Mouse (Mus musculus) kidney, embryonic 14.5 days (tissue): ENCODE measurements at regions not wholly inside any gene's neighbourhood (a gene's known extent, or its start where the extent isn't known, plus 50 kb on each side); places are given as distances from the start of the nearest gene placed in this dataset.

Experiments used
- ATAC-seq: fragments of 200-750 bp; cut with Nextera tagmentation; 2 replicates; pipeline ENCODE4 v1.8.0; 2017; ENCODE audit warnings: moderate number of reproducible peaks, mild to moderate bottlenecking, moderate TSS enrichment, moderate library complexity; ENCODE audit not compliant: low FRiP score, low TSS enrichment
- H3K27ac ChIP-seq: fragments of 300-500 bp; sonication (generic); 2 replicates; pipeline ENCODE4 v1.5.1; 2014; ENCODE audit warnings: low read depth, mild to moderate bottlenecking, low read length, moderate library complexity, mixed read lengths
- H3K27me3 ChIP-seq: fragments of 300-500 bp; sonication (generic); 2 replicates; pipeline ENCODE4 v1.6.1; 2014; ENCODE audit warnings: mild to moderate bottlenecking, low read length; ENCODE audit not compliant: control insufficient read depth, insufficient read depth
- H3K36me3 ChIP-seq: fragments of 300-500 bp; sonication (generic); 2 replicates; pipeline ENCODE4 v1.6.1; 2014; ENCODE audit warnings: low read length, mixed read lengths; ENCODE audit not compliant: control insufficient read depth, insufficient read depth
- H3K4me1 ChIP-seq: fragments of 300-500 bp; sonication (generic); 2 replicates; pipeline ENCODE4 v1.6.1; 2014; ENCODE audit warnings: low read length, mixed read lengths; ENCODE audit not compliant: control insufficient read depth, insufficient read depth
- H3K4me2 ChIP-seq: fragments of 300-500 bp; sonication (generic); replicated peaks from 2 replicates; pipeline ENCODE4 v1.6.1; 2014; ENCODE audit warnings: low read depth, mild to moderate bottlenecking, low read length
- H3K4me3 ChIP-seq: fragments of 300-500 bp; sonication (generic); 2 replicates; pipeline ENCODE4 v1.5.1; 2014; ENCODE audit warnings: mild to moderate bottlenecking, low read length
- H3K9ac ChIP-seq: fragments of 300-500 bp; sonication (generic); 2 replicates; pipeline ENCODE4 v1.6.1; 2014; ENCODE audit warnings: low read depth, mild to moderate bottlenecking, low read length, moderate library complexity
- H3K9me3 ChIP-seq: fragments of 300-500 bp; sonication (generic); 2 replicates; pipeline ENCODE4 v1.6.1; 2016; ENCODE audit warnings: low read length; ENCODE audit not compliant: control insufficient read depth
- WGBS: fragments of 180-500 bp; shearing (Covaris S2); extraction: QIAGEN DNeasy Blood & Tissue Kit; methylation state at CpG from one replicate; pipeline ENCODE4 v1.1.7; 2014; 5-methylcytosine and 5-hydroxymethylcytosine counted together

- WGBS = 89% methylated on average over 5 of the region's 5 CpGs
- no peak overlapping the region for H3K4me2 ChIP-seq
- no peaks in the 10 kb centered on the region for H3K9me3 ChIP-seq
- H3K36me3 ChIP-seq = no peaks in the 10 kb centered on the region
- H3K9ac ChIP-seq = no peak overlapping the region
- no peak overlapping the region for H3K27ac ChIP-seq
- no peak for ATAC-seq
- peaks cover 5% of the 10 kb centered on the region; the same call in 1 of the 2 replicates for H3K4me1 ChIP-seq
- no peaks in the 10 kb centered on the region for H3K27me3 ChIP-seq
- no peak overlapping the region for H3K4me3 ChIP-seq
These were observed 297.5 kb upstream of the Gadl1 start for GRCm38 (mm10) chr9:115611713-115612112.

- no peak for ATAC-seq
- no peak overlapping the region for H3K4me2 ChIP-seq
- no peak overlapping the region for H3K4me3 ChIP-seq
- H3K27me3 ChIP-seq = no peaks in the 10 kb centered on the region
- no peak overlapping the region for H3K9ac ChIP-seq
- H3K27ac ChIP-seq = no peak overlapping the region
- 58% methylated on average over 6 of the region's 6 CpGs for WGBS
- H3K9me3 ChIP-seq = no peaks in the 10 kb centered on the region
- H3K4me1 ChIP-seq = peaks cover 5% of the 10 kb centered on the region; the same call in 1 of the 2 replicates
- H3K36me3 ChIP-seq = no peaks in the 10 kb centered on the region
These were observed 296.3 kb upstream of the Gadl1 start for GRCm38 (mm10) chr9:115612908-115613307.

DNA sequence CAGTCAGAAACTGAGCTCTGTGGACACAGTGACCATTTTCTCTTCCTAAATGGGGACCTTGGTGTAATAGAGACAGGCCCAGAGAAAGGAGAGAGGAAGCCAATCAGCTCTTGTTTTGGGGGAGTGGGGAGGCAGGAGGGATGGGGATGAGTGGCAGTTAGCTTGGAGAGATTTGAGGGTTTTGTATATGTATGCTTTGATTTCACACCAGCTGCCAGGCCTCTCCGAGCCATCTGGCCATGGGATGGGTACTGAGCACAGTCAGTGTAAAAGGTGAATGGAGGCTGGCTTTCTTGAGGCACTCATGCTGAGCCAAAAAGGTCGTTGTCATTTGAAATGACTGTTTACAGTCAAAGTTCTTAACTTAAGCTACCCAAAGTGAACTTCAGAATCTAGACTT lies 295.2 kb upstream of the Gadl1 start:
- Histone ChIP-seq H3K4me3 (no peak overlapping the region), H3K9ac (no peak overlapping the region), H3K4me2 (no peak overlapping the region), H3K27me3 (no peaks in the 10 kb centered on the region), H3K27ac (no peak overlapping the region), H3K9me3 (no peaks in the 10 kb centered on the region), H3K4me1 (no peaks in the 10 kb centered on the region), H3K36me3 (no peaks in the 10 kb centered on the region)
- no peak for ATAC-seq
- 83% methylated on average over 2 of the region's 2 CpGs for WGBS

DNA sequence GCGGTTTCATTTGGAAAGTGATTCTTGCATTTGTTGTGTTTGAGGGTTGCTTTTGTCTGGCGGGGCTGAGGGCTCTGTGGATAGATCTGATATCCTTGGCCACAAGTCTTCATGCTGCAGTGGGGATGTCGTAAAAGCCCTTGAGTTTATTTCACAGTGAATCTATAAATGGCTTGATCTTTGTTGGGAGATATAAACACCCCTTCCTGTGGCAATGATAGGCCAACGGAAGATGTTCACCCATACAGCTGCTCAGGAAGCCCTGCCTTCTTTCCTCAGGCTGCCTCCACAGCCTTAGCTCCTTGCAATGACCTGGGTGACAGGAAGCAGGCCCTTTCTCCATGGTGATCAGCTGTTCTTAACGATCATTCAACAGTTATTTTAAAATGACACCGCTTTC lies 291.3 kb upstream of the Gadl1 start:
- Histone ChIP-seq H3K27ac (no peak overlapping the region), H3K4me3 (no peak overlapping the region), H3K36me3 (no peaks in the 10 kb centered on the region)

GRCm38 (mm10) chr9:115623948-115624347 lies 285.3 kb upstream of the Gadl1 start:
- H3K27me3 ChIP-seq = no peaks in the 10 kb centered on the region; the same call in 1 of the 2 replicates
- no peak overlapping the region for H3K9ac ChIP-seq
- H3K4me3 ChIP-seq = no peak overlapping the region
- no peak overlapping the region for H3K4me2 ChIP-seq
- H3K4me1 ChIP-seq = peaks cover 14% of the 10 kb centered on the region
- ATAC-seq = peak; percentile 61
- no peak overlapping the region for H3K27ac ChIP-seq
- H3K9me3 ChIP-seq = no peaks in the 10 kb centered on the region
- WGBS = 23% methylated on average over 5 of the region's 5 CpGs
- no peaks in the 10 kb centered on the region for H3K36me3 ChIP-seq

More for the DNA sequence above, 291.3 kb upstream of the Gadl1 start:
- Histone ChIP-seq H3K4me1 (no peaks in the 10 kb centered on the region), H3K9me3 (no peaks in the 10 kb centered on the region), H3K4me2 (no peak overlapping the region), H3K9ac (no peak overlapping the region), H3K27me3 (no peaks in the 10 kb centered on the region)
- no peak for ATAC-seq
- WGBS = 83% methylated on average over 6 of the region's 6 CpGs

DNA sequence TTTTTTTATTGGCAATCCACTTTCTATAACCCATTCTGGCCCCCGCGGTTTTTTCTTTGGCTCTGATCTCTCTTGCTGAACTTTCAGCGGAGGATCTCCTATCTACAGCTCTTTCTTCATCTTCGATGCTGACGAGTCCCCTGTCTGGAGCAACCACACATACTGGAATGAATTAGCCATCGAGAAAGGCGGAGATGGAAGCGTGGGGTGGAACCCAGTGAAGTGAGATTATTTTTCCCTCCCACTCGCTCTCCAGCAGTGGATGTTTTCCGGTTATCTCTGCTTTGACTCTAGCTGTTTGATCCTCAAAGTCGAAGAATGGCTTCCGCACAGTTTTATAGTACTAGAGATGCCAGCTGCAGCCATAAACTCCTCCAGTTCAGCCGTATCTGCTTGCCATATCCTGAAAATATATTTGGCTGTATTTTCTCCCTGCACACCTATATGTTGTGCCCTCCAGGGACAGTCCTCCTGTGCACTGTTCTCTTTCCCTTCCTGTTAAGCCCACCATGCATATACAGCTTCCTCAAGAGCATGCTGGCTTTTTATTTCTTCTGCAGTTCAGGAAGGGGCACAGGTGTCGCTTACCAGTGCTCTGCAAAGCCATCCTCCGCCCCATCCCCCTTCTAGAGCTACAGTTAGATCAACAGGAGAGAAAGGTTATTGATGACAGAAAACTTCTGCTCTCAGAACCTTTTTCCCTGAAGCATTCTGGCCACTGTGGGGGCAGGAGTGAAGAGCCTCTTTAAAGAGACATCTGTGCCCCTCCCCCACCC lies 284.3 kb upstream of the Gadl1 start:
- no peak overlapping the region for H3K9ac ChIP-seq
- no peaks in the 10 kb centered on the region for H3K9me3 ChIP-seq
- H3K36me3 ChIP-seq = no peaks in the 10 kb centered on the region
- no peaks in the 10 kb centered on the region; the same call in 1 of the 2 replicates for H3K27me3 ChIP-seq
- no peak overlapping the region for H3K27ac ChIP-seq
- H3K4me3 ChIP-seq = no peak overlapping the region
- H3K4me1 ChIP-seq = peaks cover 14% of the 10 kb centered on the region
- no peak overlapping the region for H3K4me2 ChIP-seq
- WGBS = 42% methylated on average over 15 of the region's 15 CpGs
- no peak for ATAC-seq

- ATAC-seq = no peak
- Histone ChIP-seq H3K4me2 (no peak overlapping the region), H3K9me3 (peaks cover 5% of the 10 kb centered on the region), H3K36me3 (no peaks in the 10 kb centered on the region), H3K4me3 (no peak overlapping the region), H3K27ac (no peak overlapping the region), H3K4me1 (peaks cover 14% of the 10 kb centered on the region), H3K9ac (no peak overlapping the region), H3K27me3 (no peaks in the 10 kb centered on the region; the same call in 1 of the 2 replicates)
- WGBS = 82% methylated on average over 3 of the region's 3 CpGs
These were observed 281.7 kb upstream of the Gadl1 start for GRCm38 (mm10) chr9:115627551-115627950.

DNA sequence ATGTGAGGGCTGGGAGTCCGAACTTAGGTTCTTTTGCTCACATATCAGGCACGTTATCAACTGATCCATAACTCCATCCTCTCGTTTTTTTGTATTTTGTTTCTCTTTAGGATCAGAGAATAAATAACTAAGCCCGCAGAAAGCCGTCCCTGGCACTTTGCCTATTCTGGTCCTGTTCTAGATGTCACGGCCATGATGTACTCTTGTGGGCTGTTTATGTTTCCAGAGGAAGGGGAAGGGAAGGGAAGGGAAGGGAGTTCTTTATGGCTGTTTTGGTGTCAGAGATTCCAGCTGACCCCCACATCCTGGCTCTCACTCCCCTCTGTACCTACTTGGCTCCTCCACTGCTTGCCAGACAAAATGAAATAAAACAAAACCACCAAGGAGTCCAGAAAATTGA lies 272.1 kb upstream of the Gadl1 start:
- Histone ChIP-seq H3K9me3 (peaks cover 6% of the 10 kb centered on the region), H3K36me3 (no peaks in the 10 kb centered on the region), H3K9ac (no peak overlapping the region), H3K27ac (no peak overlapping the region), H3K4me2 (no peak overlapping the region), H3K27me3 (no peaks in the 10 kb centered on the region), H3K4me1 (no peaks in the 10 kb centered on the region), H3K4me3 (no peak overlapping the region)
- 76% methylated on average over 6 of the region's 6 CpGs for WGBS
- no peak for ATAC-seq

DNA sequence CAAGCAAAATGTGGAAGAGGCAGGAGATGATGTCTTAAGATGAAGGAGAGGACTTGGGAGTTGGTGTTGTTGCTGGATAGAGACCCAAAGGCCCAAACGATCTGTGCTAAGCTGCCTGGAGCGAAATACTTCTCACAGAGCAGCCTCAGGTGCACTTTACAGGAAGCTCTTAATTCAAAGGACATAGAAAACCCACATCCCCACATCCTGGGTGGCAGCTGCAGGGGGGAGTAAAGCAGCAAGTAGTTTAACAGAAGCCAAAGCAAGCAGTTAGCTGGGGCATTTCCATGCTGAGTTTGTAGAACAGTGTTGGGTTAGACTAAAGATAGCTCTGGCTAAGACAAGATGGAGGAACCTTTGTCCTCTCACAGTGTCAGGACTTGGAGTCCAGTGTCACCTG lies 268.5 kb upstream of the Gadl1 start:
- Histone ChIP-seq H3K36me3 (no peaks in the 10 kb centered on the region), H3K4me3 (no peak overlapping the region), H3K4me2 (no peak overlapping the region), H3K4me1 (no peaks in the 10 kb centered on the region), H3K9ac (no peak overlapping the region), H3K9me3 (no peaks in the 10 kb centered on the region), H3K27me3 (no peaks in the 10 kb centered on the region), H3K27ac (no peak overlapping the region)
- WGBS = 95% methylated on average over 2 of the region's 2 CpGs
- no peak for ATAC-seq
